Mouse (Mus musculus) adrenal gland, postnatal 4 days (tissue): ENCODE measurements around the gene Gp1ba. TPM values are rescaled to one million over a fixed set of nuclear protein-coding genes. Genes with fewer than 3 reads are reported as not detected.

Source experiments
- DNase-seq, 2 experiments: peaks; one replicate each; pipeline ENCODE4 v3.0.0; 2021 to 2022; ENCODE audit warnings: low spot score in 2 of 2, mixed read lengths in 2 of 2
- total RNA-seq, 2 experiments: library from RNA; stranded (reverse); gene quantifications; 2 replicates each; pipeline ENCODE4 v1.2.3; 2021

Gp1ba gene
- total RNA-seq, 2 experiments from 2014 or later = 0.28 to 1.2 TPM

DNA sequence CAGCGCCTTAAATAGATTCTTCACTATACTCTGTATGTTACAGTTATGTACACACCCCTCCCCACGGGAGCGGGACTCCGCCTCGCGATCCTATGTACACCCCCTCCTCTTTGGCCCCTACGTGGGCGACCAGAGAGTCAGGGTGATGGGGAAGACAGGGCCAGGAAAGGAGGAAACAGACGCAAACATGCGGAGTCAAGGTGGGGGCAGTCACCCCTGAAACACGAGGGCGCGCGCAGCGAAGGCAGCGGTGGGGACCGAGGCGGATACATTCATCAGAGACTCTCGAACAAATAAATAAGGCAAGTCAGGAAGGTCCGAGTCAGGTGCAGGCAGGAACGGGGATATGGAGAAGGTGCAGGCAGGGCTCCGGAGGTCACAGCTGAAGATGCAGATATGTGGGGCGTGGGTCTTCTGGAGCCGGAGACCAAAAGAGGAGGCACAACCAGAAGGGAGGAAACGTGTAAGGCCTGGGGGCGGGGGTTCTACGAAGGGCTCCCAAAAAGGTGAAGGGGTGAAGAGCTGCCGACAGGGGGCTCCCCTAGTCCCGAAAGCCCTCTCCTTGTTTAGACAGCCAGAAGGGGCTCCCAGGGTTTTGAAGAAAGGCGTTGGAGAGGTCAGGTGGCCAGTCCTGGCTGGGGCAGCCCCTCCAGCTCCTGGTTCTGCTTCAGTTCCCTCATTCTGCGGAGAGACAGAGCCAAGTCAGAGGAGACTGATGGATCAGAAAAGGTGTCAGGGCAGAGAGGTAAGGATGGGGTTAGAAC is 30.8 kb downstream of the Gp1ba start:
- peak in 1 of 2 experiments; percentile 60 for DNase-seq

GRCm38 (mm10) chr11:70670483-70670882 is 31.6 kb downstream of the Gp1ba start:
- DNase-seq = no peak

DNA sequence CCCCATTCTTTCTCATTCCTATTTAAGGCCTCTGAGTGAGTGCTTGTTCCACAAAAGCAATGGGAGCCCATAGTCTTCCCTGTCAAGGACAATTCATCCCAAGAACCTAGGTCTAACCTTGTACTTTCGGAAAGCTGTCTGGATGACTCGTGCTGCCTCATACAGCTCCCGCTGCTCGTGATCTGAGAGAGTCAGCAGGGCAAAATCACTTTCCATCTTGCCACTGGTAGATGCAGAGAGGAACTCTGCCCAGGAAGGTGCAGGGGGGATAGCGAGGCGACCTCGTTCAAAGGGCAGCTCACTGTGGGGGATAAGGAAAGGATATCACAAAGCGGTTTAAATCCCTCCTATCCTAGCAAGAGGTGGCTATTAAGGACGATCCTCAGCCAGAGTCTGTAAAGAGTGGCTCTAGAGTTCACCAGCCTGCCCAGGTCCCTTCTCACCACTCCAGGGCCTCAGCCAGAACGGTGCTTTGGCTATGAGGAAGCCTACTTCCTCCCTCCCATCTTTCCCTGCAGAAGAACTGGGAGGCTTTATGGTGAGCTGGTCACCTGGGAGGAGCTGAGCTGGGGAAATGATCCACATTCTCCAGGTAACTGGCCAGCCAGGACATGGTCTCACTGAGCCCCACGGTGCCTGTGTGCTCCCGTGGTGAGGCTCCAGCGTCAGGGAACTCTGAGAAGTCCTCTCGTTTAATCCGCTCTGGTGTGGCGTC is 32.6 kb downstream of the Gp1ba start:
- DNase-seq = no peak

DNA sequence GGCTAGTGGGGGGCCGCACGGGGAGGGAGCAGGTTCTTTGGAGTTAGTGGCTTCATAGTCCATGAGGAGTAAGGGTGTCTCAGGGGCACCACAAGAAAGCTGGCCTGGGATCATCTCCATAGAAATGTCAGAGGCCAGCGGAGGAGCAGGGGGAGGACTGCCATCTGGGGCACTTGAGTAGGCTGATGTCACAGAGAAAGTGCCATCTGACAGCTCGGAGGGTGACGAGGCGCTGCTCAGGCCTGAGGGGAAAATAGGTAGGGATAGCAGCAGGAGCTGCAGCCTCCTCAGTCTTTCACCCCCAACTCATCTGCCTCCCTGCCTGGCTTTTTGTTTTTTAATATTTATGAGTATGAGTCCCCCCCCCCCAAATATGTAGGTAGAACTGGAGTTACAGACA is 35.1 kb downstream of the Gp1ba start:
- DNase-seq = no peak

GRCm38 (mm10) chr11:70674501-70674900 is 35.6 kb downstream of the Gp1ba start:
- no peak for DNase-seq

- no peak for DNase-seq
Measured at GRCm38 (mm10) chr11:70678092-70678491, 39.2 kb downstream of the Gp1ba start.

DNA sequence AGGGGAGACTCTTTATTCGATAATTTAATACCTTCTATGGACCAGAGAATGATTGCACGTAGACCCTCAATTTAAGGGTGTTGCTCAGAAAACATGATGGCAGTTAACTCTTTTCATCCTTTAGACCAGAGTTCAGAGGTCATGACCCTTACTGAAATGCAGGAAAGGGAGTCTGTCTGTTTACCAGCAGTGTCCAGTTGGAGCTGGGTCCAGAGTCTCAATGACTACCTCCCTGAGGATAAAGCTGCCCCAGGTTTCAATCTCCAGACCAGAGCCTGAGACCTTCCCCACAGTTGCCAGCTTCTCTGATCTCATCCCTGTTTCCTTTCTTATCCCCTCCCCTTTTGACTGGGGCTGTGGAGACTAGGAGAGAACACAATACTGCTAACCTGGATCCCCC is 39.7 kb downstream of the Gp1ba start:
- DNase-seq = no peak

DNA sequence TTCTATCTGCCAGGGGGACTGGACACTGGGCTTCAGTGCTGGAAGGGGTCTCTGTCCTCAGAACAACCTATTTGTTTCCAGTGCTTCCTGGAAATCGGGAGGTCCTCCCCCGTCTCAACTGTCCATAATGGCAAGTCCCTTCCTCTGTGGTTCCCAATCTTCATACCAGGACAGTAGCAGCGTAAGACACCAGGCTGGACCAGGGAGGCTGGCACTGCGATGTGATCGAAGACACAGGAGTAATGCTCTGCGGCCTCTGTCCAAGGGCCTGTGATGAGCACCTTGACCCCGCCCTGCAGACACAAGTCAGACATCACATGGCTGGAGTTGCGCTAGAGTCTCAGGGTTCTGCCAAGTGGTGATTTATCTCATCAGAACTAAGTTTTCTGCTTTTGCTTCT is 40.4 kb downstream of the Gp1ba start:
- DNase-seq = no peak

DNA sequence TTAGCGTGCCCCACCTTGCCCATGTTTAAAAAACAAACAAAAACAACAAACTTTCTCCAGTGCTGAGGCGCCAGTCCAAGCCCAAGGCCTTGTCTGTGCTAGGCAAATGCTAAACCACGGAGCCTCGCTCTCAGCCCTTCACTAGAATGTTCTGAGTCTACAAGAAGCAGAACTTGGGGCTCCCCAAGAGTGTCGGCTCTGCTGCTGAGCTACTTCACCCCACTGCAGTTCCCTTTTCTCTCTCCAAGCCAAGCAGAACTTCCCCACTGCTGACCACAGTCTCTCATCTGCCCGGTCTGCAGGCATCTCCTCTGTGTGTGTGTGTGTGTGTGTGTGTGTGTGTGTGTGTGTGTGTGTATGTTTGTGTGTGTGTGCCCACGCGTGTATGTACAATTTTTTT is 41.0 kb downstream of the Gp1ba start:
- no peak for DNase-seq

DNA sequence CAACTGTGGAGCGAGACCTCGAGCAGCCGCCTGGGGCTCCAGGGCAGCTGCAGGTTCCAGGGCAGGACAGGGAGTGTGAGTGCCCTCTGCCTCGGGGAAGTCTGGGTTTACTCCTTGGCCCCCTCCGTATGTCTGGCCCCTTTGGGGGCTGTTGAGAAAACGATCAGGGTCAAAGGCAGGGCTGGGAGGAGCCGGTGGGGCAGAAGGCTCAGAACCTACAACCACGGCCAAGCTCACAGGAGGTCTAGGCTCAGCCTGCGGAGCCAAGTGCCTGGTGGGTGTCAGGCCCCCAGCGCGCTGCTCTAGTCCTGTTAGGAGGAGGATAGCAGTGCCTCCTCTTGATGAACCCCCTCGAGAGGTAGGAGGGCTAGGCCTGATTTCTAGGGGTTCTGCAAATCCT is 42.2 kb downstream of the Gp1ba start:
- DNase-seq = no peak

DNA sequence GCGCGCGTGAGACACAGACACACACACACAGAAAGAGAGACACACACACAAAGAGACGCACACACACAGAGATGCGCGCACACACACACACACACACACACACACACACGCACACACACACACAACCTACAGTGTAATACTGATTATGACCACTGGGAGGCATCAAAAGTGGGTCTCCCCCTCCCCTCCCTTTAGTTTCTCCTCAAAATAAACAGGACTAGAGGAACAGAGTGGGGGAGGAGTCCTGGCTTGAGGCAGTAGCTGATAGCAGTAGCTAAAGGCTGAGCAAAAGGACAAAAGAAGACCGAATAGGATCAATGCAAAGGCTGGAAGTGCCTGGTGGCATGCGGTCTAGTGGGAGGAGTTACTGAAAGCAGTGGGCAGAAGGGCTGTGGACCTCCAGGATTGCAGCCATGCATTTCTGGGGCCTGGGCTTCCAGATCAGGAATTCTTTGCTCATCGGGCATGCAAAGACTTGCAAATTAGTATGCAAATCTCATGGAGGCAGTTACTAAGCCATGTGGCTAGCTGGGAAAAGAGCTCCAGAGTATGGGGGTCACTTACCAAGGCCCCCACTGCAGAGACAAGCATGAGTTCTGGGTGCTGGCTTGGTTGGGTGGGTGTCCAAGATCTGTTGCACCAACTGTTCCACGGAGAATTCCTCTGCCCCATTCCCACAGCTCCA is 43.1 kb downstream of the Gp1ba start:
- DNase-seq = no peak

- no peak for DNase-seq
Measured at GRCm38 (mm10) chr11:70683640-70684039, 44.7 kb downstream of the Gp1ba start.

GRCm38 (mm10) chr11:70686901-70687566 is 48.1 kb downstream of the Gp1ba start:
- DNase-seq = no peak

DNA sequence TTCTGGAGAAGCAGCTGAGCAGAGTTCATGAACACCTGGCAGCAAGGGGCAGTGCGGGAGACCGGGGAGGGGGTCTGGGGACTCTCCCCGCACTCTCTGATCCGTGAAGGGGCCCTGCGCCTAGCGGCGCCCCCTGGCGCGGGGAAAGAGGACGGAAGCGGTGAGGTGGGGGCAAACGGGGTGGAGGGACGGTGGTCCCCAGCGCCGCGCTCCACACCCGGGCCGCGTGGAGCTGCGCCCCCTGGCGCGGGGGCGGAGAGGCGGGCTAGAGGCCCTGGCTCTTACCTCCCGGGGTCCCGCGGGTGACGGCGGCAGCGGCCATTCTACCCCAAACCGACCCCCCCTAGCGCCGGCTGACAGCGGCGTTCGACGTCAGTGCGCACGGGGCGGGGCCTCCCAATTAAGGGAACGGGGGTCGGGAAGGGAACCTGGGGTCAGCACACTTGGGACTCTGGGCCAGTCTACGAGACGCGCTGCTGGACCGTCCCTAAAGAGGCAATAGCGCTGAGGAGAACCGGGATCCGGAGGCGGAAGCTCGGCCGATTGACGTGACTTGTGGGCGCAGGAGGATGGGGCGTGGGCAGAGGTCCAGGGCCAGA is 48.8 kb downstream of the Gp1ba start, which contains the start of gene Camta2:
Gene Camta2 (minus strand): TSS at position 505 of the 599 bp plus-strand sequence.
- peak; percentile 74 for DNase-seq

- no peak for DNase-seq
Measured at GRCm38 (mm10) chr11:70688372-70688771, 49.5 kb downstream of the Gp1ba start.

- DNase-seq = no peak
Measured at GRCm38 (mm10) chr11:70689578-70689977, 50.7 kb downstream of the Gp1ba start.

Other genes with a start within 250 kb of the Gp1ba start
- 10 to 100 TPM; 37.2 to 40.5 TPM for gene Pelp1, start 229.1 kb upstream of the Gp1ba start, total RNA-seq
- 10 to 100 TPM; 30.4 to 32.3 TPM for gene Arrb2, start 206.5 kb upstream of the Gp1ba start, total RNA-seq
- gene Med11, start 187.2 kb upstream of the Gp1ba start, total RNA-seq = 10 to 100 TPM; 17.3 to 18.6 TPM
- gene Zmynd15, start 179.7 kb upstream of the Gp1ba start, total RNA-seq = 1 to 10 TPM; 2.2 to 2.3 TPM
- gene Cxcl16, start 179.1 kb upstream of the Gp1ba start, total RNA-seq = 1 to 10 TPM; 5.8 to 7.4 TPM
- gene Tm4sf5, start 133.9 kb upstream of the Gp1ba start, total RNA-seq = 1 to 10 TPM; 1.3 TPM
- under 1 TPM; 0.51 to 0.64 TPM for gene Vmo1, start 124.5 kb upstream of the Gp1ba start, total RNA-seq
- 1 to 10 TPM in 1 of 2 experiments, not detected in 1; 5.0 TPM for gene Gltpd2, start 119.9 kb upstream of the Gp1ba start, total RNA-seq
- 100 to 1,000 TPM; 289 to 310 TPM for gene Psmb6, start 113.8 kb upstream of the Gp1ba start, total RNA-seq
- not detected for gene Gm40193, start 106.2 kb upstream of the Gp1ba start, total RNA-seq
- gene Pld2, start 99.1 kb upstream of the Gp1ba start, total RNA-seq = 10 to 100 TPM; 11.8 to 15.4 TPM
- gene Mink1, start 76.2 kb upstream of the Gp1ba start, total RNA-seq = 10 to 100 TPM; 67.7 to 67.8 TPM
- gene 4930544D05Rik, start 23.3 kb upstream of the Gp1ba start, total RNA-seq = not detected
- gene Chrne, start 19.9 kb upstream of the Gp1ba start, total RNA-seq = under 1 TPM in 1 of 2 experiments, not detected in 1; 0.36 TPM
- 100 to 1,000 TPM; 100 to 106 TPM for gene Rnf167, start 8.1 kb downstream of the Gp1ba start, total RNA-seq
- 100 to 1,000 TPM; 153 TPM for gene Slc25a11, start 8.4 kb downstream of the Gp1ba start, total RNA-seq
- 100 to 1,000 TPM; 804 to 830 TPM for gene Pfn1, start 15.5 kb downstream of the Gp1ba start, total RNA-seq
- 100 to 1,000 TPM in 1 of 2 experiments, 10 to 100 TPM in 1; 72.6 to 112 TPM for gene Eno3, start 18.1 kb downstream of the Gp1ba start, total RNA-seq
- 10 to 100 TPM; 82.0 to 87.2 TPM for gene Spag7, start 30.3 kb downstream of the Gp1ba start, total RNA-seq
- gene Camta2, start 49.0 kb downstream of the Gp1ba start, total RNA-seq = 10 to 100 TPM; 36.2 to 37.8 TPM
- gene Inca1, start 61.0 kb downstream of the Gp1ba start, total RNA-seq = 10 to 100 TPM in 1 of 2 experiments, 1 to 10 TPM in 1; 7.0 to 10.2 TPM
- gene Kif1c, start 61.4 kb downstream of the Gp1ba start, total RNA-seq = 100 to 1,000 TPM; 135 to 149 TPM
- 10 to 100 TPM; 12.9 to 13.2 TPM for gene Zfp3, start 125.1 kb downstream of the Gp1ba start, total RNA-seq
- gene Scimp, start 173.5 kb downstream of the Gp1ba start, total RNA-seq = under 1 TPM; 0.48 to 0.68 TPM
- 10 to 100 TPM; 95.2 to 96.0 TPM for gene Rabep1, start 205.7 kb downstream of the Gp1ba start, total RNA-seq